Mouse (Mus musculus) ES-E14 (cell line): Measurements from ENCODE around the gene Ppp1r11.

Experiments
- CHD2 ChIP-seq: IDR thresholded peaks from 2 replicates; pipeline ENCODE4 v1.6.1; 2014; ENCODE audit warnings: mild to moderate bottlenecking, low read depth, low read length, inconsistent platforms
- HCFC1 ChIP-seq: IDR thresholded peaks from 2 replicates; pipeline ENCODE4 v1.6.1; 2012; ENCODE audit warnings: low read length, inconsistent platforms, borderline replicate concordance; ENCODE audit not compliant: insufficient read depth
- MAFK ChIP-seq: IDR thresholded peaks from 2 replicates; pipeline ENCODE4 v1.6.1; 2014; ENCODE audit warnings: mild to moderate bottlenecking, low read depth, low read length, inconsistent platforms; ENCODE audit not compliant: insufficient read depth
- ZC3H11A ChIP-seq: IDR thresholded peaks from 2 replicates; pipeline ENCODE4 v1.6.1; 2012; ENCODE audit warnings: low read depth, mild to moderate bottlenecking, inconsistent platforms, low read length, borderline replicate concordance
- ZNF384 ChIP-seq: IDR thresholded peaks from 2 replicates; pipeline ENCODE4 v1.6.1; 2012; ENCODE audit warnings: low read depth, low read length, inconsistent platforms

DNA sequence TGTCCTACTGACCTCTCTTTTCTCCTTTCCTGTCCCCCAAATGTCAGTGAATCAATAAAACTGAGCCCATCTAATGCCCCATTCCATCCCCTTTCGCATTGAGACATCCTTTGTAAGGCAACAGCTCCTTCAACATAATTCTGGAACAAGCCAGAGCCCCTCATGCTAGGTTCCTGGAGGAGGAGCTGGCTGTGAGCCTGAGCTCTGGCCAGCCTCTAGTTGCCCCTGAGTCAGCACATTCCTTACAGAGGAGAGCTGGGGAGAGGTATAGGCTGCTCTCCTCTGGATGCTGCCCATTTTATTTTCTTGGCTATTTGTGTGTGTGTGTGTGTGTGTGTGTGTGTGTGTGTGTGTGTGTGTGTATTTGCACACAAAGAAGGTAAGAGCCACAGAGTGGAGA, 43.3 kb downstream of the Ppp1r11 start:
- TF ChIP-seq ZNF384 (no peak), CHD2 (no peak), HCFC1 (no peak), ZC3H11A (no peak), MAFK (peak; percentile 92)
